Mouse (Mus musculus) G1E (cell line): Measurements from ENCODE around the gene Heatr5a.

ENCODE experiments used
- CTCF ChIP-seq: IDR thresholded peaks from 2 replicates; pipeline ENCODE4 v1.5.1; 2012; ENCODE audit warnings: low read depth, low read length, inconsistent platforms, mixed read lengths
- GATA1 ChIP-seq: IDR thresholded peaks from 2 replicates; pipeline ENCODE4 v1.6.1; 2012; ENCODE audit warnings: borderline replicate concordance, low read length, inconsistent platforms, mixed read lengths

GRCm38 (mm10) chr12:51970352-51971069, 610 bp downstream of the Heatr5a start:
- TF ChIP-seq CTCF (no peak), GATA1 (no peak)
